Mouse (Mus musculus) cerebellum, adult 8-10 months (tissue): ENCODE data around the gene Olfr596.
"Not testable (repeated sequence)": the region's sequence is repeated elsewhere in the genome, so short reads cannot be mapped to it uniquely, and the experiment has no call there.

ENCODE experiments used
- DNase-seq: peaks from one replicate; pipeline ENCODE4 v3.0.0; 2022

The Olfr596 gene

DNA sequence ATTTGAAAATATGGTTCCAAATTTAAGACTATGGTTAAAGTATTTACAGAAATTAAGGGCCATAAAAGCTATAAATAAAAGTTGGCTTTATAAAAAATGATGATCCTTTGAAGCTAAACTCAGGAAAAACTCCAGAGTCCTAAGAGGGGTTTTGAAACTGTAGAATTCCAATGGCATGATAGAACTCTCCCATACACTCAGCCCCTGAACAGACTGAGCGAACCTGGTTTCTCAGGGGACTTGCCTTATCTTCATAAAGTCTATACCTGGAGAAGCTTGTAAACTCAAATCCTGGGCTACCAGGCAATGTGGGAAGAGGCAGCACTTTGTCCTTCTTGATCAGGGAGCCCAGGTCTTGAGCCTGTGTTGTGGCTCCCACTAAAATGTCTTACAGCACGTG is at the start of gene Olfr596:
TSS of gene Olfr596 (plus strand) at position 301 of the 400 bp plus-strand sequence.
- not testable (repeated sequence) for DNase-seq

- not testable (repeated sequence) for DNase-seq
These were observed 10.6 kb downstream of the Olfr596 start, which contains the start of gene Olfr597 for GRCm38 (mm10) chr7:103316015-103316414. TSS of gene Olfr597 (plus strand) at chr7:103316315.

DNA sequence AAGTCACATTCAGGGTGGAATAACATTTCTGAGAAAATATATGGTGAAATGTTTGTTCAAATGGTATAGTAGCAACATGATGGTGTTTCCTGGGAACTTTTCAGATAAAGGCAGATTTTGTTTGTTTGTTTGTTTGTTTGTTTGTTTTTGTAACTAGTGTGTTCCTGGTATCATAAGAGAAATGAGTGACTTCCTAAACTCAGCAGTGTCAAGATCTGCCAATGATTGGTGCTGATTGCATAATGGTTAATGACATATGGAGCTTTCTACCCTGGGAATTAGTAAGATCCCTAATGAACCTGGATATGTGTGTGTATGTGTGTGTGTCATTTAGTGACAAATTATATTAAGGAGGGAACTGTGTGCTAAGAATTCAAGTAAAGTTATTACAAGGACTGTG is 17.8 kb downstream of the Olfr596 start, which contains the start of gene Olfr598:
TSS of gene Olfr598 (plus strand) at position 301 of the 400 bp plus-strand sequence.
- no peak for DNase-seq

DNA sequence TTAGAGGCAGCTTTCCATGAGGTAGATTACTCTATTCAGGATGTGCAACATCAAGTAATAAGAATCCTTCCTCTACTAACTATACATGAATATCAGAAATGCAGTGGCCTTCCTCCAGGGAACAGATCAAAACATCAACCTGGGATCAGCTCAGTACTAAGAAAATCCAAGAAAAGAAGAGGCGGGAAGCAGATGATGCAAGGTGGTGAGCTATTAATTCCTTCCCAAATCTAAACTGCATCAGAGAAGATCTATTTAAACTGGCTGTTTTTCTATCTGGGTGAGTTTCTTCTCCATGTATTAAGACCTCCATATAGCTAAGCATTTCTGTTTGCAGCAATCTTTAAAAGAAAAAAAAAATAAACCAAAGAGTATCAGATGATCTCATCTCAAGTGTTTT is 30.2 kb downstream of the Olfr596 start, which contains the start of gene Olfr599:
TSS of gene Olfr599 (plus strand) at position 301 of the 400 bp plus-strand sequence.
- no peak for DNase-seq

- no peak for DNase-seq
These were observed 44.1 kb downstream of the Olfr596 start, which contains the start of gene Olfr600 for GRCm38 (mm10) chr7:103349569-103349968. TSS of gene Olfr600 (minus strand) at chr7:103349669.
